Mouse (Mus musculus) left cerebral cortex, postnatal 36 days (tissue): ENCODE measurements around the gene Gm20716. TPM values are rescaled to one million over a fixed set of nuclear protein-coding genes. Genes with fewer than 3 reads are reported as not detected.

Experiments used
- DNase-seq, 2 experiments: peaks; one replicate each; pipeline ENCODE4 v3.0.0; 2021 to 2022; ENCODE audit warnings: low spot score in 2 of 2, mixed read lengths in 1 of 2
- intact Hi-C: fragments of 180-260 bp; cut with DNase I; formaldehyde crosslinking; loops from one replicate; pipeline ENCODE4 v1.15.1; 2025
- total RNA-seq, 2 experiments: library from RNA; stranded (reverse); gene quantifications; 2 replicates each; pipeline ENCODE4 v1.2.3; 2021

The Gm20716 gene
- 10 to 100 TPM; 25.8 to 37.3 TPM for total RNA-seq

DNA sequence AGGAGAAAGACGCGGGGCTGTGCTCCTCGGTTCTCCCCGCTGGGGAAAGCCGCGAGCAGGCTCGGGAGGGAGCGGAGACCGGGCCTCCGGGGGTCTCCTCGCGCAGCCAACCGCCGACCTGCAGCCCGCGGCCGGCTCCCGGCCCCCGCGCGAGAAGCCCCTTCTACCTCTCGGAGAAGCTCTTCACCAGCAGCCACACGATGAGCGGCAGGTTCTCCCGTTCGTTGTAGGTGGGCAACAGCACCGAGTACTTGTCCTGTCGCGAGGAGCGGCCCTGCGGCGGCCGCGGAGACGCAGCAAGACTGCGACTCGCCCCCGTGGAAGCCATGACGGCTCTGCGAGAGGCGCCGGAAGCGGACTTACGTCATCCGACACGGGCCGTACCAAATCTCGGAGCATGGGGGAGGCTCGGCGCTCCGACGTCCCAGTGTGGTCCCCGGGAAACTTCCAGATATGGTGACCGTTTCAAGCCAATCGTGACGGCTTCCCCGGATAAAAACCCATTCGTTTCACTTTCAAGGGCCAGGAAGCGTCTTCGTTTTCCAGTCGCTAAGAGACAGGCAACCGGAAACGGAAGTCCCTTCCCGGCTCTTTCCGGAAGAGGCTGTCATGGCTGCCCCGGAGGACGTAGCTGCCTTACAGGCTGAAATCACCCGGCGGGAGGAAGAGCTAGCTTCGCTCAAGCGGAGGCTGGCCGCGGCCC is at the start of gene Gm20716, which contains the start of the genes Dpm1 and Mocs3:
Gene Gm20716 (minus strand): TSS at position 339 of the 703 bp plus-strand sequence.
Gene Dpm1 (minus strand): TSS at position 566 of the 703 bp plus-strand sequence.
Gene Mocs3 (plus strand): TSS at position 597 of the 703 bp plus-strand sequence.
- DNase-seq: peak; percentile 93 to 94
- intact Hi-C loops: no loop called here

DNA sequence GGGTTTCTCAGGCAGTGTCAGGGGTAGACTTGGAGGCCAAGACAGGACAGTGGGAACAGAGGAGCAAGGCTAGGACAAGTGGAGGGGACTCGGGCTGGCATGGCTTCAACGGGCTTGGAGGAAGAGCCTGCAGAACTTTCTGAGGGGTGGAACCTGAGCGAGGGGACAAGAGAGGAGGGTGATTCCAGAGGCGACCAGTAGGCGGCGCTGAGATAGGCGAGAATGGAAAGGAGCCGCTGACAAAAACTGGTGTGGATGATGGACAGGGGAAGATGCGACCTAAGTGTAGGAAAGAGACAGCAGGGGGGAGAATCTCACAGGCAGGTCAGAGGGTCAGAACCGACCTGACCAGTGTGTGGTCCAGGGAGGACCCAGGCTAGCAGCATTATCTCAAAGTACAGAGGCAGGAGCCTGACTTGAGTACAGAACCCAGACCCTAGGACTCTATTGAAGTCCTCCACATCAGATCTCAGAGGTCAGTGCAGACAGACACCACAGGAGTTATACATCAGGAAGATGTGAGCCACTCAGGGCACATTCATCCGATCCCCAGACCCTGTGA is 44.3 kb upstream of the Gm20716 start:
- DNase-seq: peak; percentile 51 to 65
- intact Hi-C loops: loop anchor here (1.0 kb wide), 1 partner anchor 171 kb away; no protein-coding TSS in a partner anchor

DNA sequence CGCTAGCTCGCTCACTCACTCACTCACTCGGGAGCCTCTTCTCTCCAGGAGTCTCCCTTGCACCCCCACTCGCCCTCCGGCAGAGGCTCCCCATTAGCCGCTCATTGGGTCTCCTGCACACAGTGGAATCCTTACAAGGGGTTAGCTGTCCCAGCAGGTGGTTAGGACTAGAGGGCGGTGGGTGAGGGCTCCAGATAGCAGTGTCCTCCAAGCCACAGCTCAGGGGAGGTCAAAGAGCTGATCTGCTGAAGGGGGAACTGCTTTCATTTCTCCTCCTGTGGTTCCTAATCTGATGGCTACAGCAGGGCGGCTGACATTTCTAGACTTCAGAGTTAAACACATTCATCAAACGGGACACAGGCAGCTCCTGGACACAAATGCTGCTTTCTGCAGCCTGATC is 43.2 kb upstream of the Gm20716 start:
- intact Hi-C loops: no loop called here
- no peak for DNase-seq

DNA sequence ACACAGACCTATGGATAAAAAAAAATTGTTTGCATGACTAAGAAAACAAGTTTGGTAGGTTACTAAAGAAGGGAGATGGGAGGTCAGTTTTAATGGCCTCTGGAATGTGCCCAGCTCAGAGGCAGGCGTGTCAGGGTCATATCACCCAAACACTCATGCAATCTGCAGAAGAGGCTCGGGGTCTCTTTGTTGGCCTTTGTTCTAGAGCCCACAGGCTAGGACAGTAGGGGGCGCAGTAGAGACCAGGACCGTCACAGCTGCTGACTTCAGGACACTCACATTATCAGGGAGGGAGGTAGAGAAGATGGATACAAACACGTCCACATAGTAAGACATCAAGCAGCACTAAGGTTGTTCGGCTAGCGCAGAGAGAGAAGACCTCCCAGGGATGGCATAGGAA is 37.9 kb upstream of the Gm20716 start:
- DNase-seq: no peak

DNA sequence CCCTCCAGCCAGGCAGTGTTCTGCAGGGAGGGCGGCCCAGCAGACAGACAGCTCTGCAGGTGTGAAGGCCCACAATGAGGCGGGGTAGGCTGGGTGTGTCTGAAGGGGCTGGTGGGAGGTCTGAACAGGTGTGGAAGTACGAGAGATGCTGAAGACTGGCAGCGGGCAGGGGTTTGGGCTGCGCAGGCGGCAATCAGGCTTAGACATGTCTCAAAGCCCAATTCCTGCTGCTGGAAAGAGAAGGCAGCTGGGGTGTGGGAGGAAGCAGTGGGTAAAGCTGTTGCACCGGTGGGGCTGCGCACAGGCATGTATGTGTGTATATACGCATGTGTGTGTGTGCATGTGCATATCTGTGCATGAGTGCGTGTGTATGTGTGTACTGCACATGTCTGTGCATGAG is 30.7 kb upstream of the Gm20716 start:
- intact Hi-C loops: no loop called here
- DNase-seq: peak; percentile 74 to 77

More for the DNA sequence above, 37.9 kb upstream of the Gm20716 start:
- intact Hi-C loops: no loop called here

DNA sequence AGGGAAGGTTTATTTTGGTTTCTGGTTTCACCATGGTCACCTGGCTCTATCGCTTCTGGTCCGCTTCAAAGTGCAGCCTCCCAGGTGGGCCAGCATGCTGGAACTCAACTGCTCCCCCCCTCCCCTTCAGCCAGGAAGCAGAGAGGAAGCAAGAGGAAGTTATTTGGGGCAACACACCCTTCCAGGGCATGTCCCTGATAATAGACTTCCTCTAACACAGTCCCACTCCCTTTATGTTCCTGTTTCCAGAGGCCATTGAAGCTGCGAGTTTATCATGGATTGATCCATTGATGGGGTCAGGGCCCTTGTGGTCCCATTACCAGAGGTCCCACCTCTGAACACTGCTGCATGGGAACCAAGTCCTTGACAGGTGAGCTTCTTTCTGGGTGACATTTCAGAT is 30.0 kb upstream of the Gm20716 start:
- intact Hi-C loops: no loop called here
- no peak for DNase-seq

DNA sequence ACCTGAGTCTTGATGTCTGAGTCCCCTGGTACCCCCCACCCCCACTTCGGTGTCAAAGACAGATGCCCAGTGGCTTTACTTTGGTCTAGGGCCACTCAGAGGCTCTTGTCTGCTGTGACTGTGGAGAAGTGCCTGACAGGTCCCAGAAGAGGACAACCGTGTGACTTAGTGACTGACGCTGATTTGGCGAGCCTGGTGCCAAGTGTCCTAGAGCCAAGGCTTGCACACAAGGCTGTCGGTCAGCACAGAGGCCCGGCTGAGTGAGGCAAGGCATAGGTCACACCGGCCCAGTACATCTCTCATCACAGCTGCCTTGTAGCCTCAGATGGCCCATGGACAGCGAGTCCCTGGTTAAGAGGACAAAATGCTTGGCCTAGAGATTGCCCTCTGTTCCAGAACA is 28.9 kb upstream of the Gm20716 start:
- intact Hi-C loops: no loop called here
- no peak for DNase-seq

DNA sequence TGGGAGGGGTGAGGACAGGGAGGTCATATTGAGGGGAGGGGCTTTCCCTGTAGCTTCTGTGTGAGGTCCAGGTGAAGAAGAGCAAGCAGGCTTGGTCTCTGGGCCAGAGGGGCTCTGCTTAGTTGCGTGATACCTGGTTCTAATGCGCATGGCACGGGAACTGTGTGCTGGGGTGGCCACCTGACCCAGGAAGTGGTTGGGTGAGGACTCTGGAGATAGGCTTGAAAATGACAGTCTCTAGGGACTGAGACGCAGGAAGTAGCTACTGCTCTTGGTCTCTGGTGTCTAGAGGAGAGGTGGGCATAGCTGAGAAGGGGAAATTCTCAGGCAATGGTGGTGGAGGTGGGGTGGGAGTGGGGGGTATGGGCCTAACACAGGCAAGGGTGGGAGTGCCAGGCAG is 27.0 kb upstream of the Gm20716 start:
- DNase-seq: no peak
- intact Hi-C loops: no loop called here

DNA sequence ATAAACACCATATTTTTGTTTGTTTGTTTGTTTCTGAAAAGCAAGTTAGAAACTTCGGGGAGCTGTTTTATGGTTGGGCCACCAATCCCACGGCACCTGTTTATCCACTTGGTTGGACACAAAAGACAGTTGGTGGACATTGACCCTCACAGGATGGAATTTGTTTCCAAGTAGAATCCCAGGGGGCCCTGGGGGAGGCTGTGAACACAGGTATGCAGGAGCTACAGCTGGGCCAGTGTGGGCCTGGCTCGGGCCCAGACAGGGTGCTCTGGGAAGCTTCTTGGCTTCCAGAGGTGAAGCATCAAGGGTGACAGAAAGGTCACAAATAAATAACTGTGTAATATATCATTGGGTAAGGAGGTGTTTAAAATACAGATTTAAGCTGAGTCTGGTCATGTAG is 26.3 kb upstream of the Gm20716 start:
- intact Hi-C loops: no loop called here
- DNase-seq: no peak

DNA sequence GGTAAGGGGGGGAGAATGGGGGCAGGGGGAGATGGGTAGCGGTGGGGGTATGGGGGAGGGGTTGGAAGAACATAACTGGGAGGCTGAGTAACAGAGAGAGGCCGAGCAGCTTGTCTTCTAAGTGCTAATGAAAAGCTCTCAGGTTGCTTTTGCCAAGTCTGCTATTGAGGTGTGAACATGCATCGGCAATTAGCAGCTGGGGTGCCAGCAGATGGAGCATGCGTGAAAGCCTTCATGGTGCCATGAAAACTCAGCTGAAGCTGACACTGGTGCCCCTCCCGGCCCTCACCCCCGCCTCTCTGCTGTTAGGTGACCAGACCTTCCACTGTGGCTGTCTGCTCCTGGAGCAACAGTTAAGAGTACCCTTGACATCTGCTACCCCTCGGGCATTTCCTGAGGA is 23.7 kb upstream of the Gm20716 start:
- peak; percentile 33 to 40 for DNase-seq
- intact Hi-C loops: no loop called here

DNA sequence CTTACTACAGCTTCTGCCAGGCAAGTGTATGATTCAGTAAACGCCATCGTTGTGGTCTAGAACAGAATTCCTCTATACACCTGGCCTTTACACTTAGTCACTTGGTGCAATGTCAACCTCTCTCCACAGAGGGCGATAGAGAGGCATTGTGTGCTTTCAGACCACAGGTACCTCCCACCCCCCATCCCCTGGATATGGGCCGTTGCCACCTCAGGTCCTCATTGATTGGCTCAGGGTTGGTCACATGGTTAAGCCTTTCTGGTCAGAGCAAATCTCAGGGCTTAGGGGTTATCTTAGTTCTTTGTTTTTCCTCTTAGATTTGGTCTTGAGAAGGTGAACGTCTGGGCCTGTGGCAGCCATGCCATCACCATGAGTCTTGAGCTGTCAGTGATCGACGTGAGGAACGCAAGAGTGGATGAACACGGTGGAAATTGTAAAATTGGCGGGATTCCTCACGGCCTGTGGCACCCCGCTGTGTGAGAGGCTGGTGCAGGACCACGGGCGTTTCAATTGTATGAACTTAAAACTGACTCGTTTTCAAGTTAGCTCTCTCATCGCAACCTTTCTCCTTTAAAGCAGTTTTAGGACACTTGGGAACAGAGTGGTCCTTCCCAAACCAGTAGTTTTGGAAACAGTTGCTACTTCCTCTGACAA is 22.6 kb upstream of the Gm20716 start:
- DNase-seq: no peak
- intact Hi-C loops: no loop called here

DNA sequence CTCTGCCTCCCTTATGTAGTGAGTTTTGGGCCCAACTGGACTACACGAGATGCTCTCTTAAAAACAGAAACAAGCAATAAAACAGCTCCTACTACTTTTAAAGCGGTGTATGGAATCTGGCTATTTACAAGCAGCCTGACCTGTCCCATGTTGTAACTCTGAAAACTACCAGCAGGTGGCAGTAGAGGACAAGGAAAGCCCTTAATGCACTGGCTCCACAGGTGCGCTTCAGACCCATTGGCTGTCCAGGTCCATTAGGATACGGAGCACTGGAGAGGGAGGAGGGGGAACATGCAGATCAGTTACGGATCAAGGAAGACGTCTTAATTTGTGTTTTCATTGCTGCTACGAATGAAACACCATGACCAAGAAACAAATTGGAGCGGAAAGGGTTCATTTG is 20.1 kb upstream of the Gm20716 start:
- peak; percentile 75 to 84 for DNase-seq
- intact Hi-C loops: loop anchor here (1.0 kb wide), 2 partner anchors 195 to 378 kb away; no protein-coding TSS in a partner anchor

DNA sequence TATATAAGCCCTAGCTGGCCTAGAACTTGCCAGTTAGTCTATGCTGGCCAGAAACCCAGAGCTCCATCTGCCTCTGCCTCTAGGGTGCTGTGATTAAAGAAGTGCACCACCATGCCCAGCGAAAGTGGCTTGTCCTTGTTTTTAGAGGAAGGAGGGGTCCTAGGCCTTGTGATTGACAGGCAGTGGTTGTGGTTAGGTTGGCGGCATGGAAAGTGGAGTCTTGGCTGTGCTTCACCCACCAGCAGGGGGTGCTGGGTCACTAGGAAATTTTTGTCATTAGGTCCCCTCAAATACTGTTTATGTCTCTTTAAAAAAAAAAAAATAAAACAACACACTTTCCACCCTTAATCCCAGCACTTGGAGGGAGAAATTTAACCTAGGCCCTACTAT is 18.7 kb upstream of the Gm20716 start:
- intact Hi-C loops: no loop called here
- no peak for DNase-seq

DNA sequence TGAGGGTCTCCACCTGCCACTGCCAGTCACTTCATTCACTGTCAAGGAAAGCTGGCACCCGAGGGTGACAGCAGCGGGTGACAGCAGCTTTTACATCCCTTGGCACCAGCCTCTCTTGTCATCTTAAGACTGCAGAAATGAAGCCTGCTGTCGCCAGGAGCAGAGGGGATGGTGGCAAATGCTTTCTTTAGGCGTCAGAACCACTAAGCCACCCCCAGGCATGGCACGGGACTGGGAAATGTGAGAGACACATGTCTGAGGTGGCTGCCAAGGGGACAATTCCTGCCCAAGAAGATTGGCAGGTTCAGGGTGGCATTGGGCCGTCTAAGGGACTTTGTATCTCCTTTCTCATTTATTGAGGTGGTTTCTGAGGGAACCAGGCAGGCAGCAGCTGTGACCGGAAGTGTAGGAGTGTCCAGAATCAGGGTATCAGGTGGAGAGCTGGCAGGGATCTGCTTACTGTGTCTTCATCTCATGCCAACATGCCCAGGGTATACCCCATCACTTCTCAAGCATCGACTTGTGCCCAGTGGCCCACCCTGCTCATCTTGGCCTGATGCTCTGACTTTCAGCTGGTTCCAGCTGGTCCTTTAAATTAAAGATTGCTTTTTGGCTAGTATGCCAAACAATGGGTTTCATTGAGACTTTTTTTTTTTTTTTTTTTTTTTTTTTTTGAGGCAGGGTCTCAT is 18.1 kb upstream of the Gm20716 start:
- no peak for DNase-seq
- intact Hi-C loops: no loop called here

DNA sequence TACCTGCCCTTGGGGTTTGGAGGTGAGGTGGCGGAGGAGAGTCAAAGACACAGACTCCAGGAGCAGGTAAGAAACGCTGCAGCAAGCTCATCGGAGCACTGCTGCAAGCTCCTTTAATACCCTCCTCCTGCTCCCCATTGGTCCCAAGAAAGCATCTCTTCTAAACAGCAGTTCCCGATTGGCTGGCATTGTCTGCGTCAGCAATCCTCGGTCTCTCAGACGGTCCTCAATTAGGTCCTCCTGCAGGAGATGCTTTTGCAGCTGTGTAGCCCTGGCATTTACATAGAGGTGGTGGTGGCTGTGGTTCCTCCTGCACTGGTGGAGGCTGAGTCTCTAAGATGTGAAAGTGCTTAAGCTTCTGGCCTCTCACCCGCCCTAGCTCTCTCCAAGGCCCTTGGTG is 15.4 kb upstream of the Gm20716 start:
- no peak for DNase-seq
- intact Hi-C loops: no loop called here

DNA sequence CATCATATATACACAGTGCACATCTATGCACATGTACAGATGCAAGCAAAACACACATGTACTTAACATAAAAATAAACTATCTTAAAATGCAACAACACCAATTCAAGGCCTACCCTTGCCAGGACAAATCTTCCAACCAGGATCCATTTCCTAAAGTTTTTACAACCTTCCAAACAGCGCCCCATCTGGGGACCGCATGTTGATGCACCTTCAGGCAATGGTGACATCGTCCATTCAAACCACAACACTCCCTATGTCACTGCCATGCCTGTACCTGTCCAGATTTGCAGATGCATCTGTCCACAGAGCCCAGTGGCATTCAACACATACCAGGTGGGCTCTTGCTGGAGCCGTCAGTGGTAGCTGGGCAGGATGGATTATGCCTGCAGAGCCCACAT is 13.1 kb upstream of the Gm20716 start:
- intact Hi-C loops: no loop called here
- no peak for DNase-seq

DNA sequence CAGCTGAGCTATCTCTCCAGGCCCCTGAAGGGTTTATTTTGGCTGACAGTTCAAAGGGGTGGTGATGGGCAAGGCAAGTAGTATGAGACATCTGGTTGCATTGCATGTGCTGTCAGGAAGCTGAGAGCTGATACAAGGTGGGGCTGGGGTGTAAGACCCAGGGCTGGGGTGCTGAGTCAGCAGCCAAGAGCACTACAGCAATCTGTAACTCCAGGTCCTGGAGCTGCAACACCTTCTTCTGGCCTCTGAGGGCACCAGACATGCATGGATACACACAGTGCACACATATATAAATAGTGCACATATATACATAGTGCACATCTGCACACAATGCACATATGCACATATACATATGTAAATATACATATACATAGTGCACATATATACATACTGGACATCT is 12.7 kb upstream of the Gm20716 start:
- intact Hi-C loops: no loop called here
- DNase-seq: no peak

DNA sequence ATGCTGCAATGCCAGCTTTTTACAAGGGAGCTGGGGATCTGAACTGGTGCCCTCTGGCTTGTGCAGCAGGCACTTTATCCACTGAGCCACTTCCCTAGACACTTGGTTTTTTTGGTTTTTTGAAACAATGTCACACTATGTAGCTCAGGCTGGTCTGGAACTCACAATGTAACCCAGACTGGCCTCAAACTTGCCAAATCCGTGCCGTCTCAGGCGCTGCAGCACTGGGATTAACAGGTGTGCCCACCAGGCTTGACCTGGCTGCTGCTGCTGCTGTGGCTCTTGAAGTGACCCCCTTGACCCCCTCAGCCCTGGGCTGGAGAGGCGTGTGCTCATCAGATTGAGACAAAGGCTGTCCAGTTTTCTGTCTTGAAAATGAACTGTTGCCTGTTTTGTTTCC is 8.2 kb upstream of the Gm20716 start:
- DNase-seq: no peak
- intact Hi-C loops: no loop called here

DNA sequence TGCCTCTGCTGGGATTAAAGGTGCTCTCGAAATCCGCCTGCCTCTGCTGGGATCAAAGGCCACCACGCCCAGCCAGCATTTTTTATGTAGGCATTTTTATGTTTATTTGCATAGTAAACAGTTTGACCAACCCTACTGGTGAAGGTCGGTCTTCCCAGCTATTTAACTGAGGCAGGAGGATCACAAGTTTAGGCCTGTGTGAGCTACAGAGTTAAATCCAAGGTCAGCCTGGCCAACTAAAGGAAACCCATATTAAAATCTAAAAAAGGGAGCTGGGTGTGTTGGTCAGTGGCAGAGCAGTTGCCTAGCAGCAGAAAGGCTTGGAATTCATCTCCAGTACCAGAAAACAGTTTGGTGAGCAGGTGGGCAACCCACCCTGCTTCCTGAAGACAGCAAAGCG is 3.1 kb upstream of the Gm20716 start:
- intact Hi-C loops: no loop called here
- no peak for DNase-seq

DNA sequence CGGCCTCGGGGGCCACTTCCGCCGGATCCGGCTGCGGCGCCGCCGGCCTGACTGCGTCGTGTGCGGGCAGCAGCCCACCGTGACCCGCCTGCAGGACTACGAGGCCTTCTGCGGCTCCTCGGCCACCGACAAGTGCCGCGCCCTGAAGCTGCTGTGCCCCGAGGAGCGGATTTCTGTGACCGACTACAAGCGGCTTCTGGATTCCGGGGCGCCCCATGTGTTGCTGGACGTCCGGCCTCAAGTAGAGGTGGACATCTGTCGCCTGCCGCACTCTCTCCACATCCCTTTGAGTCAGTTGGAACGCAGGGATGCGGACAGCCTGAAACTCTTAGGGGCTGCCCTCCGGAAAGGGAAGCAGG is 1.3 kb upstream of the Gm20716 start:
- intact Hi-C loops: no loop called here
- DNase-seq: no peak
